Mouse (Mus musculus): ENCODE measurements around the gene Sec16a.

The Sec16a gene

GRCm38 (mm10) chr2:26474789-26475504, 29.9 kb upstream of the Sec16a start:
- DNase-seq (ENCODE audit: low read depth, low spot score) = no peak

DNA sequence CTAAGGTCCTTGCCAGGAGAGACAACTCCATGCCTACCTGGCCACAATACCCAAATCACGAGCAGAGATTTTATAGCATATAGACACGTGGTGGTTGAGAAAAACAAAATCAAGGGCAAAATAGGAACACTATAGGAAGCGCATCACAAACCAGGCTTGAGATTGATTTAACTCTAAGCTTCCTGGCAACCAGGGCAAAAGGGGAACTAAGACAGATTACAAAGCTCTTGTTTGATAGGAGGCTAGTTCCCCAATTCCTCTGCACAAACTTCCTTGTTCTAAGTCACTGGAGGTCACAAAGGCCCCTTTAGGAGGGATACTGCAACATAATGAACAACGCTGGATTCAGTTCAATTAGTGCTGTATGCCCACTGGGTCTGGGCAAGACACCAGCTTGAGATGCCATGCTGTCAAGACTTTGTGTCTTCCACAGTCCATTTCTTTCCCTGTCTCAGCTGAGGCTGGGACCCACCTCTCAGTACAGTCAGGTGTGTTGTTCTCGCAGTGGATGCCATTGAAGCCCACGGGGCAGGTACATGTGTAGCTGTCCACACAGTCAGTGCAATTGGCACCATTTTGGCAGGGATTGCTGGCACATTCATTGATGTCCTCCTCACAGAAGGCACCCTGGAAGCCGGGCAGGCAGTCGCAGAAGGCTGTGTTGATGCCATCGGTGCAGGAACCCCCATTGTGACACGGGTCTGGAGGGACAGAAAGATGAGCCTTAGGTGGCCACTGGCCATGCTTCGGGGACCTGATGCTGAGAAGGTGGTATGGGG, 27.5 kb upstream of the Sec16a start:
- DNase-seq (ENCODE audit: low read depth, low spot score) = no peak

DNA sequence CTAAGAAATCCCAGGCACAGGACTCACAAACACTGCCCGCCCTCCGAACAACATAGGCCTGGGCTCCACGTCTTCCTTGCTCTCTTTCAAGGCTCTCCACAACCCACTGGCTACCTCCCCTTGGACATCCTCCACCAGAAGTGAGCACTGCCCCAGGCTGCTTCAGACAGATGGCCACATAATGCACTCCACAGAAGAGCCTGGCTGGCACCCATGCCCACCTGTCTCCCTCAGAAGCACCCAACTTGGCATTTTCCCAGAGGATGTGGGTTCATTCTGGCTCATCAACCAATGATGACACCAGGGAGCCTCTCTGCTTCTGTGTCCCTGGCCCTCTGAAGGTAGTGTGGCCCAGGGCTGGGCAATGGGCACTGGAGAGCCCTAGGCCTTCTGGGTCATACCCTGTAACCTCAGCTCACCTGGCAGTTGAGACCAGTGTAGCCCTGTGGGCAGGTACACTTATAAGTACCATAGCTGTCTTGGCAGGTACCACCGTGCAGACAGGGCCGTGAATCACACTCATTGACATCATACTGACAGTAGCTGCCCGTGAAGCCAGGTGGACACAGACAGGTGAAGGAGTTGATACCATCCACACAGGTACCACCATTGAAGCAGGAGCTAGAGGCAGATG, 26.8 kb upstream of the Sec16a start:
- no peak for DNase-seq (ENCODE audit: low read depth, low spot score)

DNA sequence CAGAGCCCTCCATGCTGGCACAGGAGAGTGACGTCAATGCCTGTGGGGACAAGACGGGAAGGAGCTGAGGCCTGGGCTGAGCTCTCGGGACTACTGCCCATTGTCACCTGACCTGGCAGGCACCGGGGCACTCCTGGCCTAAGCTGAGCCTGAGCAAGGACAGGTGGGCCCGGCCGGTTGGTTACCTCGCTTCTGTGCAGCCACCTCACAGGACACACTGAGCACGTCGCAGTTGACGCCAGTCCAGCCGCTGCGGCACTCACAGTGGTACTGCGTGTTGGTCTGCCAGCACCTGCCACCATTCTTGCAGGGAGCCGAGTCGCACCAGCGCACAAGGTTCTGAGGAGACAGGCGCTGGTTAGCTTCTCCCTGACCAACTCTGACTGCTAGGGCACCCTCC, 26.0 kb upstream of the Sec16a start:
- DNase-seq (ENCODE audit: low read depth, low spot score) = no peak

DNA sequence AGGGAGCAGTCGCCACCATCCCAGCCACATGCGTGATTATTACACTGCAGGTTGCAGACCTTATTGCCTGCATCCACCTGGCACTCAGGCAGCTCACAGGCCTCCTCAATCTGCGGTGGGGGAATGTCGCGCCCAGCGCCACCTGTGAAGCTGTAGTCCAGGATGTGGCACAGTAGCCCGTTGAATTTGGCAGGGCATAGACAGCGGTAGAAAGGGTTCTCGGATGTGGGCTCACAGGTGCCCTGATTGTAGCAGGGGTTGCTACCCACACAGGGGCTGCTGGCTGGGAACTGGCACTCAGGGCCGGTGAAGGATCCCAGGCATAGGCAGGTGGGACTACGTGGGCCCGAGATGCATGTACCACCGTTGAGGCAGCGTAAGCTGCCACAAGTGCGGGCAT, 23.4 kb upstream of the Sec16a start:
- DNase-seq (ENCODE audit: low read depth, low spot score) = no peak

GRCm38 (mm10) chr2:26463412-26463811, 18.4 kb upstream of the Sec16a start:
- DNase-seq (ENCODE audit: low read depth, low spot score) = no peak

- no peak for DNase-seq (ENCODE audit: low read depth, low spot score)
These were observed 18.0 kb upstream of the Sec16a start for GRCm38 (mm10) chr2:26462980-26463379.

GRCm38 (mm10) chr2:26461667-26462066, 16.7 kb upstream of the Sec16a start:
- DNase-seq (ENCODE audit: low read depth, low spot score) = no peak

GRCm38 (mm10) chr2:26460837-26461236, 15.8 kb upstream of the Sec16a start:
- DNase-seq (ENCODE audit: low read depth, low spot score) = no peak

DNA sequence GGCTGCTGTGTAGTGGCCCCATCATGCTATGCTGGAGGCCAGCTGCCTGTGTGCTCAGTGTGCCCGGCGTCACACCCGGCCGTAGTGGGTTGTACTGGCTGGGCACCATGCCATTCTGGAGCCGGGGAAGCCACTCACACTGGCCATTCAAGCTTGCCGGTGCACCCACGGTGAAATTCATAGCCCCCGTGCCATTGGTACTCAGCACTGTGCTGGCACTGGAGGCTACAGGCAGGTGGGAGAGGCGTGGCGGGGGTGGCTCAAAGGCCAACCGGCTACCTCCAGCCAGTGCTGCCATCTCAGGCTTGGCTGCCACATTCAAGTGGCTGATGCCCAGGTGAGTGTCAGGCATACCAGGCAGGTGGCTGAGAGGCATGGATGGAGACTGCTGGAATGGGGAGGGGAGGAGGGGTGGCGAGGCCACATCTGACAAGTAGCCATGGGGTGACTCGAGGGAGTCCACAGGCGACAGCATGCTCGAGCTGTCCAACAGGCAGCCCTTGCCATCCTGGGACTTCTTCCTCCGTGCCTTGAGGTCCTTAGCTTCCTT, 15.2 kb upstream of the Sec16a start:
- no peak for DNase-seq (ENCODE audit: low read depth, low spot score)

- no peak for DNase-seq (ENCODE audit: low read depth, low spot score)
These were observed 14.5 kb upstream of the Sec16a start for GRCm38 (mm10) chr2:26459478-26459877.

- DNase-seq (ENCODE audit: low read depth, low spot score) = no peak
These were observed 13.5 kb upstream of the Sec16a start for GRCm38 (mm10) chr2:26458402-26459124.

GRCm38 (mm10) chr2:26449121-26450060, 4.4 kb upstream of the Sec16a start:
- DNase-seq (ENCODE audit: low read depth, low spot score) = peak; percentile 71

GRCm38 (mm10) chr2:26447451-26447850, 2.4 kb upstream of the Sec16a start:
- no peak for DNase-seq (ENCODE audit: low read depth, low spot score)

GRCm38 (mm10) chr2:26446671-26447070, 1.7 kb upstream of the Sec16a start:
- no peak for DNase-seq (ENCODE audit: low read depth, low spot score)

- DNase-seq (ENCODE audit: low read depth, low spot score) = peak; percentile 88
These were observed 840 bp upstream of the Sec16a start for GRCm38 (mm10) chr2:26445666-26446445.

DNA sequence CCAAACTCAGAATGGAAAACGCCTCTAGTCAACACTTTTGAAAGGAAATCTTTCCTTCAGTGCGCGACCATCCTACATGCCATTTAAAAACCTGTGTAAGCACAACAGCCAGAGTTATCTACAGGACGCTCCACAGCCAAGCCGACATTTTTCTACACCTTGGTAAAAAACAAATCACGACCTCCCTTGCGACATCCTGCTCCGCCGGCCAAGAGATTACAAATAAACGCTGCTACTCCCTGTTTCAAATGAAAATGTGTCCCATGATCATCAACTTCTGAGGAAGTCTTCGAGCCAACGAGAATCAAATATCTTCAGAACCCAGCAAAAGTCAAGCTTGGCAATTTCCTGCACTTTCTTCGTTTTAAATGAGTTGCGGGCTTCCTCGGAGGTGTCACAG, 648 bp downstream of the Sec16a start:
- DNase-seq (ENCODE audit: low read depth, low spot score) = no peak

- no peak for DNase-seq (ENCODE audit: low read depth, low spot score)
These were observed 1.1 kb downstream of the Sec16a start for GRCm38 (mm10) chr2:26443876-26444275.

DNA sequence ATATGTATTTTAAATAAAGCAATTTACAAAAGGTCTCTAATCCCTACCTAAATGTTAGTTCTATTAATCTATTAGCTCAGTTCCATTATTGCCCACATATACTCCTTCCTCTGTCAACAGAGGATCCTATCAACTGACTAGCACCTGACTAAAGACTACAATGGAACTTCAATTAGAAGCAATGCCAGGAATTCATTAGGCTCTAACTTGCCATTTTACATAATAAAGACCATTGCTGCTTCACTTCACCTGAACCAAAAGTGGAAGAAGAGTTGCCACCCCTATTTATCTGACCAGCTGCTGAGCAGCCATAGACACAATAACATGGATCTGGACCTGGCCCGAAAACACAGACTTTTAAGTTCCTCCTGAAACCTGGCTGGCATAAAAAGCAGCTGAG, 2.2 kb downstream of the Sec16a start:
- no peak for DNase-seq (ENCODE audit: low read depth, low spot score)

GRCm38 (mm10) chr2:26441688-26442087, 3.3 kb downstream of the Sec16a start:
- no peak for DNase-seq (ENCODE audit: low read depth, low spot score)

Measured in embryo, embryonic 11.5 days (tissue).